Mouse (Mus musculus): ENCODE measurements around the gene Sdf2.

GRCm38 (mm10) chr11:78204287-78204686 lies 41.3 kb upstream of the Sdf2 start:
- no peak for TF ChIP-seq CHD2 (IDR thresholded peaks at IDR 0.05; ENCODE audit: low read length)
- TF ChIP-seq CTCF (IDR thresholded peaks at IDR 0.05 in 2 of 3, conservative IDR thresholded peaks at IDR 0.05 in 1 of 3; ENCODE audit: control insufficient read depth in 1 of 3, insufficient read depth in 1 of 3, low read depth in 2 of 3, low read length in 3 of 3, poor library complexity in 1 of 3, severe bottlenecking in 1 of 3), result no peak
- TF ChIP-seq CHD1 (IDR thresholded peaks at IDR 0.05; ENCODE audit: low read depth, low read length), result no peak
- TF ChIP-seq GATA1 (IDR thresholded peaks at IDR 0.05; ENCODE audit: low read depth, low read length), result no peak
- TF ChIP-seq MYC (IDR thresholded peaks at IDR 0.05; ENCODE audit: low read depth, low read length), result no peak
- TF ChIP-seq EP300 (IDR thresholded peaks at IDR 0.05; ENCODE audit: low read depth in 1 of 2, low read length in 2 of 2), result no peak
- no peak for TF ChIP-seq POLR2A (IDR thresholded peaks at IDR 0.05; ENCODE audit: control insufficient read depth in 1 of 2, insufficient read depth in 1 of 2, low read depth in 1 of 2, low read length in 2 of 2, poor library complexity in 1 of 2)
- TF ChIP-seq MEF2A (IDR thresholded peaks at IDR 0.05; ENCODE audit: extremely low read depth, insufficient replicate concordance, low read depth, low read length, poor library complexity, severe bottlenecking), result no peak
